Mouse (Mus musculus): ENCODE measurements around the gene Olfr152.

The Olfr152 gene

GRCm38 (mm10) chr2:87779183-87779582, at the start of gene Olfr152:
Gene Olfr152 (plus strand): TSS chr2:87779483.
- DNase-seq (ENCODE audit: low read depth, low spot score) = no peak

GRCm38 (mm10) chr2:87739878-87740277, 39.4 kb upstream of the Olfr152 start, which contains the start of gene Olfr1138:
Gene Olfr1138 (minus strand): TSS chr2:87739978.
- DNase-seq (ENCODE audit: low read depth, low spot score) = no peak

- no peak for DNase-seq (ENCODE audit: low read depth, low spot score)
These were observed 35.8 kb upstream of the Olfr152 start, which contains the start of gene Olfr1140 for GRCm38 (mm10) chr2:87743452-87743851. Gene Olfr1140 (plus strand): TSS chr2:87743752.

- DNase-seq (ENCODE audit: low read depth, low spot score) = no peak
These were observed 25.4 kb upstream of the Olfr152 start, which contains the start of gene Olfr1141 for GRCm38 (mm10) chr2:87753891-87754290. Gene Olfr1141 (minus strand): TSS chr2:87753991.

GRCm38 (mm10) chr2:87776143-87776542, 3.1 kb upstream of the Olfr152 start:
- no peak for DNase-seq (ENCODE audit: low read depth, low spot score)

GRCm38 (mm10) chr2:87800292-87800691, 21.0 kb downstream of the Olfr152 start, which contains the start of gene Olfr1143:
Gene Olfr1143 (plus strand): TSS chr2:87800592.
- DNase-seq (ENCODE audit: low read depth, low spot score) = no peak

GRCm38 (mm10) chr2:87809522-87809921, 30.2 kb downstream of the Olfr152 start, which contains the start of gene Olfr1145:
Gene Olfr1145 (plus strand): TSS chr2:87809822.
- no peak for DNase-seq (ENCODE audit: low read depth, low spot score)

GRCm38 (mm10) chr2:87830233-87830632, 51.0 kb downstream of the Olfr152 start, which contains the start of gene Olfr1148:
Gene Olfr1148 (plus strand): TSS chr2:87830533.
- no peak for DNase-seq (ENCODE audit: low read depth, low spot score)

Measured in 3T3-L1 (cell line).